Mouse (Mus musculus) cerebellum, postnatal 25 days (tissue): ENCODE measurements around the gene Gm17490.

Experiments
- DNase-seq, 2 experiments: peaks; one replicate each; pipeline ENCODE4 v3.0.0; 2021; ENCODE audit warnings: mixed read lengths in 2 of 2

Gm17490 gene

GRCm38 (mm10) chr2:11625890-11626289 is at the start of gene Gm17490:
Gm17490 (minus strand) TSS chr2:11626264.
- DNase-seq: no peak

- peak in 1 of 2 experiments; percentile 4 for DNase-seq
These were observed 46.1 kb upstream of the Gm17490 start for GRCm38 (mm10) chr2:11672144-11672543.

GRCm38 (mm10) chr2:11665326-11665725 is 39.3 kb upstream of the Gm17490 start:
- no peak for DNase-seq

- DNase-seq: peak in 1 of 2 experiments; percentile 5
These were observed 38.7 kb upstream of the Gm17490 start for GRCm38 (mm10) chr2:11664806-11665205.

GRCm38 (mm10) chr2:11664367-11664766 is 38.3 kb upstream of the Gm17490 start:
- DNase-seq: peak; percentile 51 to 72

GRCm38 (mm10) chr2:11663961-11664360 is 37.9 kb upstream of the Gm17490 start:
- peak; percentile 77 to 88 for DNase-seq

- no peak for DNase-seq
These were observed 36.8 kb upstream of the Gm17490 start for GRCm38 (mm10) chr2:11662907-11663230.

GRCm38 (mm10) chr2:11662143-11662906 is 36.3 kb upstream of the Gm17490 start:
- DNase-seq: no peak

GRCm38 (mm10) chr2:11659263-11659662 is 33.2 kb upstream of the Gm17490 start:
- DNase-seq: no peak

- DNase-seq: no peak
These were observed 31.5 kb upstream of the Gm17490 start for GRCm38 (mm10) chr2:11657581-11657980.

GRCm38 (mm10) chr2:11654990-11655931 is 29.2 kb upstream of the Gm17490 start:
- no peak for DNase-seq

GRCm38 (mm10) chr2:11653780-11654179 is 27.7 kb upstream of the Gm17490 start:
- DNase-seq: no peak

GRCm38 (mm10) chr2:11653330-11653729 is 27.3 kb upstream of the Gm17490 start:
- DNase-seq: no peak

GRCm38 (mm10) chr2:11652780-11653179 is 26.7 kb upstream of the Gm17490 start:
- no peak for DNase-seq

GRCm38 (mm10) chr2:11652196-11652595 is 26.1 kb upstream of the Gm17490 start:
- DNase-seq: no peak

- no peak for DNase-seq
These were observed 25.4 kb upstream of the Gm17490 start for GRCm38 (mm10) chr2:11651476-11651875.

GRCm38 (mm10) chr2:11645297-11645696 is 19.2 kb upstream of the Gm17490 start:
- no peak for DNase-seq

GRCm38 (mm10) chr2:11644057-11644456 is 18.0 kb upstream of the Gm17490 start:
- no peak for DNase-seq

GRCm38 (mm10) chr2:11642451-11642941 is 16.4 kb upstream of the Gm17490 start, which contains the start of gene Il2ra:
Il2ra (plus strand) TSS chr2:11642807.
- DNase-seq: no peak

GRCm38 (mm10) chr2:11637115-11637514 is 11.1 kb upstream of the Gm17490 start:
- DNase-seq: no peak

- DNase-seq: no peak
These were observed 10.0 kb upstream of the Gm17490 start for GRCm38 (mm10) chr2:11636138-11636480.

GRCm38 (mm10) chr2:11635471-11636137 is 9.5 kb upstream of the Gm17490 start:
- DNase-seq: no peak

- DNase-seq: no peak
These were observed 9.0 kb upstream of the Gm17490 start for GRCm38 (mm10) chr2:11635035-11635434.
